In genomic region chr4:81981811-81982210, GRCm38 (mm10) we compare ENCODE assay signal across 18 mouse cellular contexts.
DNase-seq lines count a peak whose midpoint lies in the region.
"Had no signal": no experiment of that assay in that cellular context is flagged by ENCODE, and none has a peak within 500 bp of the region (broad histone marks: within the 10 kb centered on the region; RNA-seq: fewer than 3 reads in every experiment).

No protein-coding gene starts in this region.

- DNase-seq in layer of hippocampus, adult 18-20 months (ENCODE audit: low spot score in 2 of 2): peak; percentile 11 to 46
- DNase-seq in layer of hippocampus, postnatal 10 days (ENCODE audit: low spot score in 2 of 2): no peak
- peak; percentile 8 for DNase-seq in adipocyte (ENCODE audit: low spot score)
- DNase-seq in fibroblast of lung, adult 2 months (ENCODE audit: low read depth): peak; percentile 51
- DNase-seq in kidney, adult 9 months: no peak
- no peak for DNase-seq in testis, postnatal 10 days (ENCODE audit: low spot score)
- no peak for DNase-seq in thymus, adult 18-20 months
- DNase-seq: adrenal gland, postnatal 10 days; adrenal gland, postnatal 36 days; B cell, adult 2 months; cerebellum, adult 11-12 months; cerebellum, adult 8-10 months; cerebellum, postnatal 36 days; embryo, embryonic 11 days; forebrain, postnatal 0 days; gastrocnemius, adult 2 months; gastrocnemius, postnatal 14 days; heart, adult 11 months had no signal

Comparison
In these comparisons a context has a peak if more than half of its experiments do, and no peak if none do; other contexts are left out.
1. DNase-seq: peak in layer of hippocampus, adult 18-20 months (2 of 2), adipocyte (single experiment) and fibroblast of lung, adult 2 months (single experiment); none in layer of hippocampus, postnatal 10 days (0 of 2), kidney, adult 9 months (single experiment), testis, postnatal 10 days (single experiment) and thymus, adult 18-20 months (0 of 2).